Mouse (Mus musculus) hindbrain, embryonic 13.5 days (tissue): ENCODE data around the gene Tmcc2. TPM values are rescaled to one million over a fixed set of nuclear protein-coding genes. Genes with fewer than 3 reads are reported as not detected.
A peak's percentile ranks its signal among the peaks of the same experiment; 100 is the strongest.

Source experiments
- ATAC-seq: fragments of 200-750 bp; cut with Nextera tagmentation; 2 replicates; pipeline ENCODE4 v1.8.0; 2017; ENCODE audit warnings: moderate TSS enrichment; ENCODE audit not compliant: low FRiP score
- H3K27ac ChIP-seq: fragments of 300-500 bp; sonication (generic); 2 replicates; pipeline ENCODE4 v1.5.1; 2015; ENCODE audit warnings: inconsistent platforms, mild to moderate bottlenecking, moderate library complexity
- H3K27me3 ChIP-seq: fragments of 300-500 bp; sonication (generic); 2 replicates; pipeline ENCODE4 v1.6.1; 2015; ENCODE audit warnings: mild to moderate bottlenecking, inconsistent platforms
- H3K36me3 ChIP-seq: fragments of 300-500 bp; sonication (generic); 2 replicates; pipeline ENCODE4 v1.6.1; 2015; ENCODE audit warnings: mild to moderate bottlenecking, inconsistent platforms
- H3K4me1 ChIP-seq: fragments of 300-500 bp; sonication (generic); replicated peaks from 2 replicates; pipeline ENCODE4 v1.6.1; 2015; ENCODE audit warnings: inconsistent platforms
- H3K4me2 ChIP-seq: fragments of 300-500 bp; sonication (generic); 2 replicates; pipeline ENCODE4 v1.6.1; 2015; ENCODE audit warnings: inconsistent platforms, mild to moderate bottlenecking, moderate library complexity
- H3K4me3 ChIP-seq: fragments of 300-500 bp; sonication (generic); 2 replicates; pipeline ENCODE4 v1.5.1; 2015; ENCODE audit warnings: mild to moderate bottlenecking, inconsistent platforms
- H3K9ac ChIP-seq: fragments of 300-500 bp; sonication (generic); 2 replicates; pipeline ENCODE4 v1.6.1; 2015; ENCODE audit warnings: mild to moderate bottlenecking, inconsistent platforms
- H3K9me3 ChIP-seq: fragments of 300-500 bp; sonication (generic); 2 replicates; pipeline ENCODE4 v1.6.1; 2016; ENCODE audit warnings: inconsistent platforms
- WGBS: fragments of 180-500 bp; shearing (Covaris S2); methylation state at CpG from one replicate; pipeline ENCODE4 v1.1.7; 2015; 5-methylcytosine and 5-hydroxymethylcytosine counted together
- polyA plus RNA-seq: library from polyadenylated mRNA; unstranded; fragments of >200 nt; fragmentation: Nextera tagmentation; extraction: Ambion mirVana; gene quantifications from 2 replicates; pipeline ENCODE4 v1.2.1, GENCODE M21; 2015

The Tmcc2 gene
- polyA plus RNA-seq, 1 experiment from 2014 or later = 25.7 TPM

GRCm38 (mm10) chr1:132374140-132374872 is 16.8 kb downstream of the Tmcc2 start:
- H3K4me1 ChIP-seq = peaks cover 73% of the 10 kb centered on the region
- H3K36me3 ChIP-seq = peaks cover 24% of the 10 kb centered on the region
- no peaks in the 10 kb centered on the region for H3K27me3 ChIP-seq
- peak overlapping the region; percentile 71 for H3K27ac ChIP-seq
- peak; percentile 25 for ATAC-seq
- H3K4me3 ChIP-seq = no peak overlapping the region
- no peaks in the 10 kb centered on the region for H3K9me3 ChIP-seq
- no peak overlapping the region for H3K4me2 ChIP-seq
- 44% methylated on average over 5 of the region's 5 CpGs for WGBS
- 0 out of 2 replicates have a peak overlapping the region, but pooled peaks have one; percentile 6 for H3K9ac ChIP-seq

DNA sequence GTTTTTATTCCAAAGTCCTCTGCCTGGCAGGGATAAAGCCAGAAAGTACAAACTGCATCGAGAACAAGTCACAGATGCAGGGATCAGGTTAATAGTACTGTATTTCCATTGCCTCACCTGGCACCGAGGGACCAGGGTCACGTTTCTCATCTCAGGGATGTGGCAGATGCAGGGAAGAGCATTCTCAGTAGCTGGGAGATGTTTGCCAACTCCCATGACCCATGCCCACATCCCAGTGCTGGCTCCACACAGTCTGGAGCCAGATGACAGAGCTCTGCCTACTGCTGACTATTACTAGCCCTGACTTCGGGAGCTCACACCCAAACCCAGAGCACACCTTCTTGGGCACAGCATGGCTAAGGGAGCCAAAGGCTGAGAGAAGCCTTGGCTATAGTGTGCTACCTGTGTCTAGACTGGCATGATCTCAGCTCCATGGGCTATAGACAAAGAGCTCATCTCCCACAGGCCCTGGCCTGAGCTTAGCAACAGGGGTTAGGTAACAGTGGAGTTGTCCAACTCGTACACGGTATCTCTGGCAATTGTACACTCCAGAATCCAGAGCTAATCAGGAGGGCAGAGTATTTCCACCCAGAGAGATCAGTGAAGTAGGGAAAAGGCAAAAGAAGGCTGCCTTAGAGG is 18.1 kb downstream of the Tmcc2 start:
- peaks cover 72% of the 10 kb centered on the region for H3K4me1 ChIP-seq
- H3K4me2 ChIP-seq = no peak overlapping the region
- H3K4me3 ChIP-seq = no peak overlapping the region
- no peaks in the 10 kb centered on the region for H3K27me3 ChIP-seq
- peak overlapping the region; percentile 79 for H3K27ac ChIP-seq
- H3K36me3 ChIP-seq = peaks cover 14% of the 10 kb centered on the region; the same call in 1 of the 2 replicates
- WGBS = 79% methylated on average over 6 of the region's 6 CpGs
- ATAC-seq = no peak
- peak overlapping the region; percentile 51 for H3K9ac ChIP-seq
- no peaks in the 10 kb centered on the region for H3K9me3 ChIP-seq

DNA sequence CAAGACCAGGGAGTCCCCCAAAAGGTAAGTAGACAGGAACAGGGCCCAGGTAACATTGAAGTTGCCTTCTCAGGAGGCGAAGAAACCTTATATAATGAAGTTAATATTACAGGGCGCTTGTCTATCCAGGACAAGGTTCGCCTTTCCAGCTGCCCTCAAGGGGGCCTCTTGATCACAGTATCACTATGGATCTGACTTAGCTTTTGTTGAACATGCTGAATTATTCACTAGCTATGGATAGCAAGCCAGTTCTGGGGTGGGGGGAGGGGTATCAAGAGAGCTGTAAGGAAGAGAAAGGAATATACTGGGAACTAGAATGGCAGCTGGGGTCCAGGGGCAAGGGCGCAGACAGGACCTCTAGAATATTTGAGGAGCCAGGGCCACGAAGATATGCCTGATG is 18.7 kb downstream of the Tmcc2 start:
- Histone ChIP-seq H3K9me3 (no peaks in the 10 kb centered on the region), H3K4me1 (peaks cover 75% of the 10 kb centered on the region), H3K36me3 (peaks cover 9% of the 10 kb centered on the region; the same call in 1 of the 2 replicates), H3K4me3 (no peak overlapping the region), H3K4me2 (0 out of 2 replicates have a peak overlapping the region, but pooled peaks have one; percentile 4), H3K27me3 (no peaks in the 10 kb centered on the region), H3K27ac (peak overlapping the region; percentile 79), H3K9ac (peak overlapping the region; percentile 51)
- WGBS = 58% methylated on average over 5 of the region's 5 CpGs
- no peak for ATAC-seq

GRCm38 (mm10) chr1:132371298-132372081 is 19.6 kb downstream of the Tmcc2 start:
- 36% methylated on average over 8 of the region's 8 CpGs for WGBS
- Histone ChIP-seq H3K27me3 (no peaks in the 10 kb centered on the region), H3K4me3 (no peak overlapping the region), H3K4me1 (peaks cover 76% of the 10 kb centered on the region), H3K27ac (peak overlapping the region; percentile 77), H3K9ac (peak overlapping the region; percentile 31; the same call in 1 of the 2 replicates), H3K9me3 (no peaks in the 10 kb centered on the region), H3K36me3 (peaks cover 9% of the 10 kb centered on the region; the same call in 1 of the 2 replicates), H3K4me2 (no peak overlapping the region)
- ATAC-seq = no peak

GRCm38 (mm10) chr1:132370681-132371173 is 20.4 kb downstream of the Tmcc2 start:
- H3K9ac ChIP-seq = no peak overlapping the region
- no peak for ATAC-seq

DNA sequence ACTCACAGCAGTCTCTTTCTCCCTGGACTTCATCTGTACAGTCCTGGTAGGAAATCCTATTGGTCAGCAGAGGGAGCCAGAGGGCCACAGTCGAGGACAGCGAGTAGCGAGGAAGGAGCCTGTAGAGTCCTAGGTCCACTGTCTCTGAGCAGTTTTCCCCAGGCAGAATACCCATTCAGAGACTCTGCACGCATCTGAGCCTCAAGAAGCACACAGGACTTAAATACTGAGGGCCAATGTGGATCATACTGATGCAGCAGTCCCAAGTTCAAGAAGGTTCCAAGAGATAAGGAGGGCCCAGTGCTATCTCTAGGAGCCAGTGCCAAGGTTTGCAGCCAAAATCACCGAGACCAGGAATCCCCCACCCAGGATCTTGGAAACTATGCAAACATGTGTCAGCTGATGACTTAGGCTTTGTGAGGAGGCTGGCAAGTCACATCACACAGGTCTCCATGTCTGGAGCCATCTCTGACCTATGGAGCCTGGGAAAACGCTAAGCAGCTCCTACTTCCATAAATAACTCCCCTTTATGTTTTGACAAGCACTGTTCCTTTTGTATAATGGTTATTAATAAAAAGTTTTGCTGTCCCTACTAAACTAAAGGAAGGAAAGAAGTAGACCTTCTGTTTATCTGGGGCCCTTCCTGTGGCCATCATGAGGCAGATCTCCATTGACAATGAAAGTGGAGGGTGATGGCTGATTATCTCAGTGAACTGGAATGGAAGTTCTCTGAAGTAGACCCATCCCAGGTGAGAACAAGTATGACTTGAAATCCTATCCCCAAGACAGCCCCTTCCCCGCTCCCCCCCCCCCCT is 23.2 kb downstream of the Tmcc2 start:
- H3K27me3 ChIP-seq = no peaks in the 10 kb centered on the region
- H3K27ac ChIP-seq = 0 out of 2 replicates have a peak overlapping the region, but pooled peaks have one; percentile 40
- no peaks in the 10 kb centered on the region for H3K9me3 ChIP-seq
- no peak overlapping the region for H3K4me3 ChIP-seq
- WGBS = 35% methylated on average over 7 of the region's 7 CpGs
- peaks cover 59% of the 10 kb centered on the region for H3K4me1 ChIP-seq
- no peak overlapping the region for H3K4me2 ChIP-seq
- no peak overlapping the region for H3K9ac ChIP-seq
- peak; percentile 68 for ATAC-seq
- peaks cover 17% of the 10 kb centered on the region for H3K36me3 ChIP-seq

More at GRCm38 (mm10) chr1:132370681-132371173, 20.4 kb downstream of the Tmcc2 start:
- peak overlapping the region; percentile 55; the same call in 1 of the 2 replicates for H3K27ac ChIP-seq
- no peaks in the 10 kb centered on the region for H3K27me3 ChIP-seq
- peaks cover 78% of the 10 kb centered on the region for H3K4me1 ChIP-seq
- no peaks in the 10 kb centered on the region for H3K9me3 ChIP-seq
- no peak overlapping the region for H3K4me2 ChIP-seq
- 79% methylated on average over 9 of the region's 9 CpGs for WGBS
- no peak overlapping the region for H3K4me3 ChIP-seq
- peaks cover 9% of the 10 kb centered on the region; the same call in 1 of the 2 replicates for H3K36me3 ChIP-seq

GRCm38 (mm10) chr1:132366937-132367336 is 24.1 kb downstream of the Tmcc2 start:
- peak overlapping the region; percentile 53 for H3K9ac ChIP-seq
- H3K4me1 ChIP-seq = peaks cover 50% of the 10 kb centered on the region

DNA sequence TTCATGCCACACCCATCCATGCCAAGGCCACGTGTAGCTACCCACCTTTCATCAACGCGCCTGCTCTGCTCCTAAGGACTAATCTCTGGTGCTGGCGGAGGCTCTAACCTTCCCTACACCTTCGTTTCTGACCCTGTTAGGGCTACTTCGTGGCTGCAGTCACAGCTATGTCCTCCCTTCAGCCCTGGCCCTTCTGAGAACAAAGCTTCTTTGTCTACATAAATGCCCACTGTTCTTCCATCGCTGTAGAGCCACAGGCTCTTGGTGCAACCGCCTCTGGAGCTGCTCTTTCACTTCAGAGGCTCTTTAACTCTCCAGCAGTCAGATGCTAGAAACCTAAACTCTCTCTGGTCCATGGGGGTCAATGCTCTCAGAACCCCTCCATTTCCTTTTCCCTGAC is 24.8 kb downstream of the Tmcc2 start:
- Histone ChIP-seq H3K27ac (no peak overlapping the region), H3K36me3 (peaks cover 27% of the 10 kb centered on the region), H3K9ac (peak overlapping the region; percentile 53; the same call in 1 of the 2 replicates), H3K9me3 (no peaks in the 10 kb centered on the region), H3K4me1 (peaks cover 43% of the 10 kb centered on the region), H3K4me3 (no peak overlapping the region), H3K27me3 (no peaks in the 10 kb centered on the region), H3K4me2 (no peak overlapping the region)
- 53% methylated on average over 8 of the region's 8 CpGs for WGBS
- ATAC-seq = no peak

More at GRCm38 (mm10) chr1:132366937-132367336, 24.1 kb downstream of the Tmcc2 start:
- Histone ChIP-seq H3K4me2 (no peak overlapping the region), H3K9me3 (no peaks in the 10 kb centered on the region), H3K36me3 (peaks cover 21% of the 10 kb centered on the region), H3K27me3 (no peaks in the 10 kb centered on the region), H3K27ac (peak overlapping the region; percentile 40), H3K4me3 (no peak overlapping the region)
- 72% methylated on average over 6 of the region's 6 CpGs for WGBS
- ATAC-seq = no peak

DNA sequence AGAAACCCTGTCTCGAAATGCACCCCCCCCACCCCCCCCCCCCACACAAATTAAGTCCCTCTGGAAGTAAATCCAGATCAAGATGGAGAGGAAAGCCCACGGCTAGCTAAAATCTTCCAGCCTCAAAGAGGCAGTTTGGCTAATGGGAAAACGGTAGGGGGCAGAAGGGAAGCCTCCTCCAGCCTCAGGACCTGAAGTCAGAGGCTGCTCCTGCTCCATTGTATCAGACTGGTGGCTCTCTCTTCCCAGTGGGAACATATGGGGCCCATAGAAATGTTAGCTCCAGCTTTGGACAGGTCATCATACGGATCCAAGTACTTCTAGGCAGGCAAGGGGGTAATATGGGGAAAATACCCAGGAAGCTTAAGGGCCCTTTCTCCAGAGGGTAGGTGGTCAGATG is 25.4 kb downstream of the Tmcc2 start:
- ATAC-seq = no peak
- Histone ChIP-seq H3K4me1 (peaks cover 37% of the 10 kb centered on the region), H3K4me2 (no peak overlapping the region), H3K36me3 (peaks cover 33% of the 10 kb centered on the region), H3K27ac (no peak overlapping the region), H3K9me3 (no peaks in the 10 kb centered on the region), H3K9ac (no peak overlapping the region), H3K4me3 (no peak overlapping the region), H3K27me3 (no peaks in the 10 kb centered on the region)
- 66% methylated on average over 4 of the region's 4 CpGs for whole genome bisulfite sequencing

GRCm38 (mm10) chr1:132364896-132365557 is 26.1 kb downstream of the Tmcc2 start:
- no peak for ATAC-seq
- 86% methylated on average over 7 of the region's 7 CpGs for WGBS
- Histone ChIP-seq H3K4me3 (no peak overlapping the region; the same call in 1 of the 2 replicates), H3K9me3 (no peaks in the 10 kb centered on the region), H3K4me2 (no peak overlapping the region), H3K27me3 (no peaks in the 10 kb centered on the region), H3K9ac (no peak overlapping the region), H3K4me1 (peaks cover 32% of the 10 kb centered on the region), H3K27ac (no peak overlapping the region), H3K36me3 (peaks cover 36% of the 10 kb centered on the region)

GRCm38 (mm10) chr1:132364388-132364787 is 26.7 kb downstream of the Tmcc2 start:
- H3K9me3 ChIP-seq = no peaks in the 10 kb centered on the region
- no peak for ATAC-seq
- no peak overlapping the region; the same call in 1 of the 2 replicates for H3K4me3 ChIP-seq
- H3K36me3 ChIP-seq = peaks cover 36% of the 10 kb centered on the region
- no peaks in the 10 kb centered on the region for H3K27me3 ChIP-seq
- WGBS = 92% methylated on average over 3 of the region's 3 CpGs
- H3K9ac ChIP-seq = no peak overlapping the region; the same call in 1 of the 2 replicates
- H3K27ac ChIP-seq = no peak overlapping the region
- H3K4me1 ChIP-seq = peaks cover 32% of the 10 kb centered on the region
- H3K4me2 ChIP-seq = no peak overlapping the region
